Mouse (Mus musculus) CD8-positive naive resting alpha-beta T cell, adult 57 days (primary cell): ENCODE data around the gene Mcm9. TPM values are rescaled to one million over a fixed set of nuclear protein-coding genes. Genes with fewer than 3 reads are reported as not detected.

Experiments
- total RNA-seq: library from RNA; stranded (reverse); gene quantifications from one replicate; pipeline ENCODE4 v1.2.4, GENCODE M21; 2023

Gene Mcm9
- 25.6 TPM for total RNA-seq

GRCm38 (mm10) chr10:53630339-53630738 lies at the start of gene Mcm9:
Gene Mcm9, minus strand, starts transcription at chr10:53630439.

DNA sequence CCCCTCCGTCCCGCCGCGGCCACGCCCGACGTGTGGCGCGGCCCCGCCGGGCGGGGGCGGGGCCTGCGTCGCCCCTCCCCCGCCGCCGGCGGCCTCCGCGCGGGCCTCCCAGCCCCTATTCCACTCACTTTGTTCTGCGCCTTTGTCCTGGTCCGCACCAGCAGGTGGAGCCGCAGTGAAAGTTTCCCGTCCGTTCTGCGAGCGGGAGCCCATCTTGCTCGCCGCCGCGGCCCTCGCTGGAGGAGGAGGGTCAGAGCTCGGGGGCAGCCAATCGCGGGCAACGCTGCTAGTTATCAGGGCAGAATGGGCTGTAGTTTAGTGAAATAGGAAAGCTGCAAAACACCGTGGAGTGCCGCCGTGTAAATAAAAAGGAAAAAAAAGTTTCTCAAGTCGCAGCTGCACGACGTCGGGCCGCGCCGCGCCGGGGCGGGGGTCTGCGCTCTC lies 33.5 kb downstream of the Mcm9 start, which contains the start of gene Asf1a:
Asf1a (plus strand) TSS at position 81 of the 444 bp plus-strand sequence.

Other genes starting within 250 kb of the Mcm9 start
- gene Asf1a, start 33.7 kb downstream of the Mcm9 start, total RNA-seq = 28.7 TPM
- gene Fam184a, start 120.7 kb upstream of the Mcm9 start, total RNA-seq = not detected